Mouse (Mus musculus): ENCODE data around the gene Olfr522.

The Olfr522 gene

GRCm38 (mm10) chr7:140164664-140165063 lies at the start of gene Olfr522:
TSS of gene Olfr522 (minus strand) at chr7:140164764.
- Histone ChIP-seq H3K4me1 (replicated peaks; ENCODE audit: low read depth, low read length) (0 out of 2 replicates have a peak, but pooled peaks cover 3% of the 10 kb centered on the region), H3K36me3 (ENCODE audit: insufficient read depth, low read length) (no peaks in the 10 kb centered on the region), H3K9me3 (ENCODE audit: low read length) (peaks cover 13% of the 10 kb centered on the region), H3K27me3 (ENCODE audit: insufficient read depth, low read length) (peaks cover 14% of the 10 kb centered on the region; the same call in 1 of the 2 replicates), H3K4me3 (replicated peaks; ENCODE audit: low read length) (no peak within 1 kb of the TSS)
- TF ChIP-seq CTCF (conservative IDR thresholded peaks at IDR 0.05; ENCODE audit: low read length) (no peak), POU5F1 (IDR thresholded peaks at IDR 0.05; ENCODE audit: borderline replicate concordance, low read length) (no peak), NANOG (IDR thresholded peaks at IDR 0.05; ENCODE audit: borderline replicate concordance, low read length) (no peak)

- Histone ChIP-seq H3K27me3 (ENCODE audit: insufficient read depth, low read length) (peaks cover 2% of the 10 kb centered on the region; the same call in 1 of the 2 replicates), H3K4me1 (replicated peaks; ENCODE audit: low read depth, low read length) (no peaks in the 10 kb centered on the region), H3K4me3 (replicated peaks; ENCODE audit: low read length) (no peak overlapping the region), H3K36me3 (ENCODE audit: insufficient read depth, low read length) (no peaks in the 10 kb centered on the region), H3K9me3 (ENCODE audit: low read length) (peaks cover 8% of the 10 kb centered on the region; the same call in 1 of the 2 replicates)
- TF ChIP-seq POU5F1 (IDR thresholded peaks at IDR 0.05; ENCODE audit: borderline replicate concordance, low read length) (no peak), CTCF (conservative IDR thresholded peaks at IDR 0.05; ENCODE audit: low read length) (no peak), NANOG (IDR thresholded peaks at IDR 0.05; ENCODE audit: borderline replicate concordance, low read length) (no peak)
Measured at GRCm38 (mm10) chr7:140213841-140214240, 49.3 kb upstream of the Olfr522 start.

GRCm38 (mm10) chr7:140208677-140209076 lies 44.1 kb upstream of the Olfr522 start:
- Histone ChIP-seq H3K27me3 (ENCODE audit: insufficient read depth, low read length) (peaks cover 4% of the 10 kb centered on the region; the same call in 1 of the 2 replicates), H3K4me3 (replicated peaks; ENCODE audit: low read length) (no peak overlapping the region), H3K36me3 (ENCODE audit: insufficient read depth, low read length) (no peaks in the 10 kb centered on the region), H3K4me1 (replicated peaks; ENCODE audit: low read depth, low read length) (no peaks in the 10 kb centered on the region), H3K9me3 (ENCODE audit: low read length) (peaks cover 3% of the 10 kb centered on the region; the same call in 1 of the 2 replicates)
- no peak for TF ChIP-seq CTCF (conservative IDR thresholded peaks at IDR 0.05; ENCODE audit: low read length)
- TF ChIP-seq POU5F1 (IDR thresholded peaks at IDR 0.05; ENCODE audit: borderline replicate concordance, low read length), result no peak
- no peak for TF ChIP-seq NANOG (IDR thresholded peaks at IDR 0.05; ENCODE audit: borderline replicate concordance, low read length)

GRCm38 (mm10) chr7:140208153-140208552 lies 43.6 kb upstream of the Olfr522 start:
- no peaks in the 10 kb centered on the region for H3K4me1 ChIP-seq (replicated peaks; ENCODE audit: low read depth, low read length)
- H3K9me3 ChIP-seq (ENCODE audit: low read length), result peaks cover 3% of the 10 kb centered on the region; the same call in 1 of the 2 replicates
- TF ChIP-seq CTCF (conservative IDR thresholded peaks at IDR 0.05; ENCODE audit: low read length), result no peak
- no peak for TF ChIP-seq POU5F1 (IDR thresholded peaks at IDR 0.05; ENCODE audit: borderline replicate concordance, low read length)
- TF ChIP-seq NANOG (IDR thresholded peaks at IDR 0.05; ENCODE audit: borderline replicate concordance, low read length), result no peak
- H3K36me3 ChIP-seq (ENCODE audit: insufficient read depth, low read length), result no peaks in the 10 kb centered on the region
- no peak overlapping the region for H3K4me3 ChIP-seq (replicated peaks; ENCODE audit: low read length)
- 0 out of 2 replicates have a peak, but pooled peaks cover 7% of the 10 kb centered on the region for H3K27me3 ChIP-seq (ENCODE audit: insufficient read depth, low read length)

- peaks cover 13% of the 10 kb centered on the region; the same call in 1 of the 2 replicates for H3K27me3 ChIP-seq (ENCODE audit: insufficient read depth, low read length)
- TF ChIP-seq POU5F1 (IDR thresholded peaks at IDR 0.05; ENCODE audit: borderline replicate concordance, low read length), result no peak
- TF ChIP-seq CTCF (conservative IDR thresholded peaks at IDR 0.05; ENCODE audit: low read length), result no peak
- no peak for TF ChIP-seq NANOG (IDR thresholded peaks at IDR 0.05; ENCODE audit: borderline replicate concordance, low read length)
- H3K36me3 ChIP-seq (ENCODE audit: insufficient read depth, low read length), result no peaks in the 10 kb centered on the region
- H3K4me1 ChIP-seq (replicated peaks; ENCODE audit: low read depth, low read length), result no peaks in the 10 kb centered on the region
- H3K4me3 ChIP-seq (replicated peaks; ENCODE audit: low read length), result no peak overlapping the region
- H3K9me3 ChIP-seq (ENCODE audit: low read length), result no peaks in the 10 kb centered on the region
Measured at GRCm38 (mm10) chr7:140206904-140207303, 42.3 kb upstream of the Olfr522 start.

GRCm38 (mm10) chr7:140205864-140206263 lies 41.3 kb upstream of the Olfr522 start, which contains the start of gene Olfr524:
TSS of gene Olfr524 (minus strand) at chr7:140205964.
- Histone ChIP-seq H3K36me3 (ENCODE audit: insufficient read depth, low read length) (no peaks in the 10 kb centered on the region), H3K4me3 (replicated peaks; ENCODE audit: low read length) (no peak within 1 kb of the TSS), H3K4me1 (replicated peaks; ENCODE audit: low read depth, low read length) (no peaks in the 10 kb centered on the region), H3K27me3 (ENCODE audit: insufficient read depth, low read length) (peaks cover 13% of the 10 kb centered on the region; the same call in 1 of the 2 replicates), H3K9me3 (ENCODE audit: low read length) (no peaks in the 10 kb centered on the region)
- TF ChIP-seq POU5F1 (IDR thresholded peaks at IDR 0.05; ENCODE audit: borderline replicate concordance, low read length) (no peak), NANOG (IDR thresholded peaks at IDR 0.05; ENCODE audit: borderline replicate concordance, low read length) (no peak), CTCF (conservative IDR thresholded peaks at IDR 0.05; ENCODE audit: low read length) (no peak)

- TF ChIP-seq CTCF (conservative IDR thresholded peaks at IDR 0.05; ENCODE audit: low read length) (no peak), POU5F1 (IDR thresholded peaks at IDR 0.05; ENCODE audit: borderline replicate concordance, low read length) (no peak), NANOG (IDR thresholded peaks at IDR 0.05; ENCODE audit: borderline replicate concordance, low read length) (no peak)
- Histone ChIP-seq H3K4me1 (replicated peaks; ENCODE audit: low read depth, low read length) (no peaks in the 10 kb centered on the region), H3K36me3 (ENCODE audit: insufficient read depth, low read length) (no peaks in the 10 kb centered on the region), H3K9me3 (ENCODE audit: low read length) (no peaks in the 10 kb centered on the region), H3K4me3 (replicated peaks; ENCODE audit: low read length) (no peak overlapping the region), H3K27me3 (ENCODE audit: insufficient read depth, low read length) (peaks cover 11% of the 10 kb centered on the region; the same call in 1 of the 2 replicates)
Measured at GRCm38 (mm10) chr7:140201090-140201489, 36.5 kb upstream of the Olfr522 start.

GRCm38 (mm10) chr7:140196002-140196401 lies 31.4 kb upstream of the Olfr522 start:
- Histone ChIP-seq H3K4me1 (replicated peaks; ENCODE audit: low read depth, low read length) (no peaks in the 10 kb centered on the region), H3K4me3 (replicated peaks; ENCODE audit: low read length) (no peak overlapping the region), H3K36me3 (ENCODE audit: insufficient read depth, low read length) (no peaks in the 10 kb centered on the region), H3K27me3 (ENCODE audit: insufficient read depth, low read length) (no peaks in the 10 kb centered on the region), H3K9me3 (ENCODE audit: low read length) (no peaks in the 10 kb centered on the region)
- TF ChIP-seq NANOG (IDR thresholded peaks at IDR 0.05; ENCODE audit: borderline replicate concordance, low read length) (no peak), POU5F1 (IDR thresholded peaks at IDR 0.05; ENCODE audit: borderline replicate concordance, low read length) (no peak), CTCF (conservative IDR thresholded peaks at IDR 0.05; ENCODE audit: low read length) (no peak)

GRCm38 (mm10) chr7:140194031-140194430 lies 29.5 kb upstream of the Olfr522 start:
- H3K27me3 ChIP-seq (ENCODE audit: insufficient read depth, low read length), result no peaks in the 10 kb centered on the region
- H3K4me1 ChIP-seq (replicated peaks; ENCODE audit: low read depth, low read length), result no peaks in the 10 kb centered on the region
- no peaks in the 10 kb centered on the region for H3K9me3 ChIP-seq (ENCODE audit: low read length)
- TF ChIP-seq NANOG (IDR thresholded peaks at IDR 0.05; ENCODE audit: borderline replicate concordance, low read length) (no peak), CTCF (conservative IDR thresholded peaks at IDR 0.05; ENCODE audit: low read length) (no peak), POU5F1 (IDR thresholded peaks at IDR 0.05; ENCODE audit: borderline replicate concordance, low read length) (no peak)
- H3K36me3 ChIP-seq (ENCODE audit: insufficient read depth, low read length), result no peaks in the 10 kb centered on the region
- H3K4me3 ChIP-seq (replicated peaks; ENCODE audit: low read length), result no peak overlapping the region

All from E14TG2a.4 (cell line).